Mouse (Mus musculus): Measurements from ENCODE around the gene Spib. TPM values are rescaled to one million over a fixed set of nuclear protein-coding genes. Genes with fewer than 3 reads are reported as not detected.

Gene Spib
- total RNA-seq, 1 experiment from 2014 or later, result not detected

Other genes with a start within 250 kb of the Spib start
- 1.5 and 4.2 TPM in 2 replicates for gene Clec11a, start 225.2 kb downstream of the Spib start, total RNA-seq (2017)
- gene Shank1, start 221.8 kb downstream of the Spib start, total RNA-seq (2017), result not detected in 2 replicates
- 0.79 and 1.8 TPM in 2 replicates for gene Syt3, start 148.0 kb downstream of the Spib start, total RNA-seq (2017)
- gene 1700008O03Rik, start 146.3 kb downstream of the Spib start, total RNA-seq (2017), result 1.9 TPM in 1 of 2 replicates, not detected in the other
- gene Lrrc4b, start 103.1 kb downstream of the Spib start, total RNA-seq (2017), result not detected in 2 replicates
- gene Aspdh, start 66.7 kb downstream of the Spib start, total RNA-seq (2017), result not detected in 2 replicates
- 19.0 and 20.4 TPM in 2 replicates for gene Josd2, start 64.1 kb downstream of the Spib start, total RNA-seq (2017)
- gene Emc10, start 35.5 kb downstream of the Spib start, total RNA-seq (2017), result 30.3 and 44.3 TPM in 2 replicates
- gene Fam71e1, start 35.5 kb downstream of the Spib start, total RNA-seq (2017), result 17.6 TPM in 1 of 2 replicates, not detected in the other
- not detected in 2 replicates for gene Mybpc2, start 7.4 kb downstream of the Spib start, total RNA-seq (2017)
- 57.7 and 60.3 TPM in 2 replicates for gene Pold1, start 16.8 kb upstream of the Spib start, total RNA-seq (2017)
- 80.0 and 105 TPM in 2 replicates for gene Nr1h2, start 21.9 kb upstream of the Spib start, total RNA-seq (2017)
- 55.1 and 74.2 TPM in 2 replicates for gene Napsa, start 40.3 kb upstream of the Spib start, total RNA-seq (2017)
- 0.50 TPM in 1 of 2 replicates, not detected in the other for gene Kcnc3, start 58.6 kb upstream of the Spib start, total RNA-seq (2017)
- gene Myh14, start 138.8 kb upstream of the Spib start, total RNA-seq (2017), result 0.10 and 0.38 TPM in 2 replicates
- gene Izumo2, start 176.7 kb upstream of the Spib start, total RNA-seq (2017), result not detected in 2 replicates
- gene Vrk3, start 216.3 kb upstream of the Spib start, total RNA-seq (2017), result 67.1 and 70.6 TPM in 2 replicates
- gene Zfp473, start 219.0 kb upstream of the Spib start, total RNA-seq (2017), result 3.5 and 3.9 TPM in 2 replicates

Measured in hematopoietic stem cell, adult 5-6 weeks (primary cell).